Mouse (Mus musculus) right cerebral cortex, postnatal 36 days (tissue): ENCODE results near the gene Pnkd.

Source experiments
- DNase-seq, 2 experiments: peaks; one replicate each; pipeline ENCODE4 v3.0.0; 2022; ENCODE audit warnings: low spot score in 2 of 2, mixed read lengths in 1 of 2

Pnkd gene

GRCm38 (mm10) chr1:74359952-74360517 lies 75.3 kb downstream of the Pnkd start:
- no peak for DNase-seq

GRCm38 (mm10) chr1:74361812-74362211 lies 77.1 kb downstream of the Pnkd start, which contains the start of gene Catip:
Gene Catip (plus strand): TSS chr1:74362108.
- DNase-seq, result peak; percentile 56 to 73

- DNase-seq, result no peak
Observed at GRCm38 (mm10) chr1:74362325-74363229, 77.8 kb downstream of the Pnkd start.

GRCm38 (mm10) chr1:74363437-74363836 lies 78.7 kb downstream of the Pnkd start:
- no peak for DNase-seq

GRCm38 (mm10) chr1:74364270-74364669 lies 79.5 kb downstream of the Pnkd start:
- DNase-seq, result no peak

GRCm38 (mm10) chr1:74367886-74368645 lies 83.3 kb downstream of the Pnkd start:
- DNase-seq, result no peak

GRCm38 (mm10) chr1:74370040-74370439 lies 85.3 kb downstream of the Pnkd start:
- DNase-seq, result no peak

- DNase-seq, result no peak
Observed at GRCm38 (mm10) chr1:74373372-74373771, 88.6 kb downstream of the Pnkd start.

- DNase-seq, result no peak
Observed at GRCm38 (mm10) chr1:74374980-74375379, 90.2 kb downstream of the Pnkd start, which contains the start of gene Slc11a1. Gene Slc11a1 (plus strand): TSS chr1:74375195.

GRCm38 (mm10) chr1:74375561-74375960 lies 90.8 kb downstream of the Pnkd start:
- no peak for DNase-seq

GRCm38 (mm10) chr1:74376396-74376795 lies 91.7 kb downstream of the Pnkd start:
- no peak for DNase-seq

GRCm38 (mm10) chr1:74379058-74379504 lies 94.4 kb downstream of the Pnkd start:
- no peak for DNase-seq

GRCm38 (mm10) chr1:74380484-74380883 lies 95.8 kb downstream of the Pnkd start:
- DNase-seq, result no peak

- DNase-seq, result no peak
Observed at GRCm38 (mm10) chr1:74381588-74382021, 96.9 kb downstream of the Pnkd start.

GRCm38 (mm10) chr1:74383385-74383784 lies 98.7 kb downstream of the Pnkd start:
- no peak for DNase-seq

GRCm38 (mm10) chr1:74384525-74384924 lies 99.8 kb downstream of the Pnkd start:
- DNase-seq, result no peak

GRCm38 (mm10) chr1:74385064-74385463 lies 100.3 kb downstream of the Pnkd start:
- no peak for DNase-seq

GRCm38 (mm10) chr1:74385531-74385930 lies 100.8 kb downstream of the Pnkd start:
- DNase-seq, result no peak

- no peak for DNase-seq
Observed at GRCm38 (mm10) chr1:74386363-74386713, 101.6 kb downstream of the Pnkd start.

GRCm38 (mm10) chr1:74386714-74387385 lies 102.1 kb downstream of the Pnkd start:
- DNase-seq, result peak; percentile 87 to 90

GRCm38 (mm10) chr1:74387386-74387988 lies 102.8 kb downstream of the Pnkd start:
- DNase-seq, result no peak
